In genomic region chr15:77213829-77214228, GRCm38 (mm10) we compare ENCODE assay signal across 11 mouse cellular contexts.
A peak's percentile ranks its signal among the peaks of the same experiment; 100 is the strongest.
DNase-seq lines count a peak whose midpoint lies in the region; ATAC-seq and TF ChIP-seq lines count a peak whose summit lies in the region.
"Had no signal": no experiment of that assay in that cellular context is flagged by ENCODE, and none has a peak within 500 bp of the region (broad histone marks: within the 10 kb centered on the region; RNA-seq: fewer than 3 reads in every experiment).

No protein-coding gene starts in this region.

- ATAC-seq in neural tube, embryonic 15.5 days (ENCODE audit: low FRiP score), result no peak
- ATAC-seq: forebrain, postnatal 0 days had no signal

- DNase-seq in gastrocnemius, adult 2 months, result peak; percentile 66
- no peak for DNase-seq in gastrocnemius, postnatal 36 days
- peak; percentile 27 for DNase-seq in neural tube, embryonic 10.5 days (ENCODE audit: extremely low spot score, low spot score)
- peak; percentile 25 to 70 for DNase-seq in kidney, postnatal 25 days
- no peak for DNase-seq in spleen, postnatal 14 days (ENCODE audit: low spot score in 2 of 2)
- DNase-seq in frontal cortex, postnatal 10 days (ENCODE audit: low spot score in 2 of 2), result no peak
- no peak for DNase-seq in thymus, postnatal 14 days
- DNase-seq: B cell, adult 2 months; forebrain, postnatal 0 days; lung, adult 18-20 months had no signal

- no peaks in the 10 kb centered on the region for H3K36me3 ChIP-seq in neural tube, embryonic 15.5 days

- WGBS in neural tube, embryonic 15.5 days, result 34% methylated on average over 5 of the region's 5 CpGs

- no peaks in the 10 kb centered on the region for H3K9me3 ChIP-seq in neural tube, embryonic 15.5 days (replicated peaks)

- H3K9ac ChIP-seq in neural tube, embryonic 15.5 days (replicated peaks), result no peak overlapping the region
- H3K9ac ChIP-seq: forebrain, postnatal 0 days had no signal

- peak overlapping the region; percentile 66 for H3K4me3 ChIP-seq in gastrocnemius, adult 2 months
- no peak overlapping the region for H3K4me3 ChIP-seq in neural tube, embryonic 15.5 days (replicated peaks)

- intact Hi-C loops in gastrocnemius, adult 2 months (cut with DNase I), result loop anchor here (2.0 to 5.0 kb wide), 2 partner anchors 51 to 192 kb away; no protein-coding TSS in a partner anchor
- intact Hi-C loops in gastrocnemius, postnatal 36 days (cut with DNase I), result loop anchor here (1.0 kb wide), 1 partner anchor 61 kb away; no protein-coding TSS in a partner anchor

- no peak for TF ChIP-seq CTCF in gastrocnemius, adult 2 months (IDR thresholded peaks at IDR 0.05)

- no peaks in the 10 kb centered on the region for H3K27me3 ChIP-seq in neural tube, embryonic 15.5 days (replicated peaks)

- H3K4me1 ChIP-seq in neural tube, embryonic 15.5 days, result peaks cover 45% of the 10 kb centered on the region

- H3K27ac ChIP-seq in gastrocnemius, adult 2 months, result peak overlapping the region; percentile 95
- no peak overlapping the region; the same call in 1 of the 2 replicates for H3K27ac ChIP-seq in neural tube, embryonic 15.5 days (replicated peaks)

- no peak overlapping the region for H3K4me2 ChIP-seq in neural tube, embryonic 15.5 days

Comparison
In these comparisons a context has a peak if more than half of its experiments do, and no peak if none do; other contexts are left out.
1. DNase-seq: peak in gastrocnemius, adult 2 months (single experiment), neural tube, embryonic 10.5 days (single experiment) and kidney, postnatal 25 days (2 of 2); none in gastrocnemius, postnatal 36 days (0 of 2), spleen, postnatal 14 days (0 of 2), frontal cortex, postnatal 10 days (0 of 2) and thymus, postnatal 14 days (single experiment).